Mouse (Mus musculus) brown adipose tissue, adult 24 weeks (tissue): ENCODE measurements around the gene Gm609. TPM values are rescaled to one million over a fixed set of nuclear protein-coding genes. Genes with fewer than 3 reads are reported as not detected.
"Not testable (repeated sequence)": the region's sequence is repeated elsewhere in the genome, so short reads cannot be mapped to it uniquely, and the experiment has no call there.

Experiments
- H3K27ac ChIP-seq: fragments of 200-500 bp; replicated peaks from 2 replicates; pipeline ENCODE4 v1.5.1; 2012; ENCODE audit warnings: low read depth, mild to moderate bottlenecking, low read length
- H3K4me1 ChIP-seq: fragments of 200-500 bp; 2 replicates; pipeline ENCODE4 v1.6.1; 2012; ENCODE audit warnings: low read length, mixed read lengths; ENCODE audit not compliant: control insufficient read depth, insufficient read depth, insufficient read length
- H3K4me3 ChIP-seq: fragments of 200-500 bp; 2 replicates; pipeline ENCODE4 v1.5.1; 2012; ENCODE audit warnings: low read depth, mild to moderate bottlenecking, low read length, moderate library complexity; ENCODE audit not compliant: insufficient read depth
- polyA plus RNA-seq: library from polyadenylated mRNA; stranded (reverse); fragments of >200 nt; gene quantifications from 2 replicates; pipeline ENCODE4 v1.2.4, GENCODE M21; 2012; ENCODE audit not compliant: missing spikeins, insufficient read depth, insufficient read length

The Gm609 gene
- polyA plus RNA-seq, result not detected in 2 replicates

DNA sequence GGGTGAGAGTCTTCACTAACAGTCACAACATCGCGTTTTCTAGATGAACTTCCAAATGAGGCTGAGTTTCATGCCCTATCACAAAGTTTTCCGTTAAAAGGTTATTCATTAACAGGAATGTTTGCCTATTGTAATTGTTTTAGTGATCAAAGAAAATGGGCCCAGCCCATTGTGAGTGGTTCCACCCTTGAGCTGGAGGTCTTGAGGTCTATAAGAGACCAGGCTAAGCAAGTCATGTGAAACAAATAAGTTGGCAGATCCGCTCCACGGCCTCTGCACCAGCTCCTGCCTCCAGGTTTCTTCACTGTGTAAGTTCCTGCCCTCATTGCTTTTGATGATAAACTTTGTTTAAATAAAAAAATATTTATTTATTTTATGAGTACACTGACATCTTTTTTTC, at the start of gene Gm609:
TSS of gene Gm609 (minus strand) at position 43 of the 400 bp plus-strand sequence.
- Histone ChIP-seq H3K4me1 (no peaks in the 10 kb centered on the region), H3K27ac (no peak within 1 kb of the TSS), H3K4me3 (no peak within 1 kb of the TSS)

GRCm38 (mm10) chr16:45542108-45542507, 49.3 kb upstream of the Gm609 start:
- Histone ChIP-seq H3K4me1 (no peaks in the 10 kb centered on the region), H3K27ac (no peak overlapping the region), H3K4me3 (no peak overlapping the region)

DNA sequence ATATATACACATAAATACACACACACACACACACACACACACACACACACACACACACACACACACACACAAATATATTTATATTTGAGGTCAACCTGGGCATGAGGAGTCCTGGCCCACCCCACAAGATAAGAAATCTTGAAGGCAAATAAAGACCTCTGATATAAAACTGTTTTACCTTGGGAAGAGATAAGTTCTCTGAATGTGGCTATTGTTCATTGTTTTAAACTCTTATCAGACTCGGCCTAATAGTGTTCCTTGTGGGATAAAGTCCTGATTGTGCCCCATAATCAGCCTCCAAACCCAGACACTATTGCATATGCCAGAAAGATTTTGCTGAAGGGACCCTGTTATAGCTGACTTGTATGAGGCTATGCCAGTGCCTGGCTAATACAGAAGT, 45.6 kb upstream of the Gm609 start:
- not testable (repeated sequence) for H3K4me1 ChIP-seq, H3K4me3 ChIP-seq, H3K27ac ChIP-seq

GRCm38 (mm10) chr16:45535009-45535408, 42.2 kb upstream of the Gm609 start, which contains the start of gene Slc9c1:
TSS of gene Slc9c1 (plus strand) at chr16:45535309.
- Histone ChIP-seq H3K4me3 (no peak within 1 kb of the TSS), H3K4me1 (no peaks in the 10 kb centered on the region), H3K27ac (no peak within 1 kb of the TSS)

GRCm38 (mm10) chr16:45531950-45532349, 39.2 kb upstream of the Gm609 start, which contains the start of gene Gm17783:
TSS of gene Gm17783 (minus strand) at chr16:45532050.
- no peak within 1 kb of the TSS for H3K4me3 ChIP-seq

DNA sequence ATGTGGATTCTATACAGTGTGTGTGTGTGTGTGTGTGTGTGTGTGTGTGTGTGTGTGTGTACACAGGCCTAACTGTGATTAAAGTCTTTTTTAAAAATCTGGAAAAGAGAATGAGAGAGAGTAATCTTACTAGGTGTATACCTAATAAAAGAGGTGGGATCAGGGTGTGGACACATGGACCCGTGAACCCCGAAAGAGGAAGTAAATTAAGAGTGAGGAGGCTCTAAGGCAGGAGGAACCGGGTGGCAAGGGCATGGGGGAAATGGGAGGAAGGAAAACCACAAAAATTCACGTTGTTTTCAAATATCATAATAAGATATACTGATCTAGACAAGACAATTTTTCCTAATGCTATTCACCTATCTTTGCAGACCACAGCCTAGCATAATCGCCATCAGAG, 32.8 kb upstream of the Gm609 start:
- H3K4me1 ChIP-seq, result no peaks in the 10 kb centered on the region
- no peak overlapping the region for H3K4me3 ChIP-seq
- no peak overlapping the region for H3K27ac ChIP-seq

More at GRCm38 (mm10) chr16:45531950-45532349, 39.2 kb upstream of the Gm609 start, which contains the start of gene Gm17783:
- no peak within 1 kb of the TSS for H3K27ac ChIP-seq
- H3K4me1 ChIP-seq, result no peaks in the 10 kb centered on the region

DNA sequence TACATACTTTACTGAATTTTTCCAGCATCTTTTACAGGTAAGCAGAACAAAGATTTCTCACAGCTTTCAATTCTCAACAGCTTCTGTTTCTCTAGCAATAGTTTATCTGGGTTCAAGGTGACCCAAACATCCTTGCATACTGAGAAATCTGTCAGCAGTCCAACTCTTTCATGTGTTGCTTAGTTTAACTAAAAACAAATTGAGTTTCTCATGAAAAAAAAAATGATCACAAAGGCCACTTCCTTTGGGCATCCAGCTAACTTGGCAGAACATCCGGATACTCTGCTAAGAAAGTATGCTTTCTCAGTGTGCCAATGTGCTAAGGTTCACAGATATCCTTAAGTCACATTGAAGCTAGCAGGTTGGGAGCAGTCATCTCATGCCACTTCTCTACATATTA, 2.6 kb upstream of the Gm609 start:
- H3K4me1 ChIP-seq, result no peaks in the 10 kb centered on the region

GRCm38 (mm10) chr16:45476991-45477390, 15.8 kb downstream of the Gm609 start:
- no peak overlapping the region for H3K4me3 ChIP-seq

More for the DNA sequence above, 2.6 kb upstream of the Gm609 start:
- H3K27ac ChIP-seq, result no peak overlapping the region
- H3K4me3 ChIP-seq, result no peak overlapping the region

GRCm38 (mm10) chr16:45471836-45472235, 20.9 kb downstream of the Gm609 start:
- H3K4me3 ChIP-seq, H3K4me1 ChIP-seq, H3K27ac ChIP-seq: not testable (repeated sequence)

More at GRCm38 (mm10) chr16:45476991-45477390, 15.8 kb downstream of the Gm609 start:
- H3K4me1 ChIP-seq, result no peaks in the 10 kb centered on the region
- no peak overlapping the region for H3K27ac ChIP-seq

DNA sequence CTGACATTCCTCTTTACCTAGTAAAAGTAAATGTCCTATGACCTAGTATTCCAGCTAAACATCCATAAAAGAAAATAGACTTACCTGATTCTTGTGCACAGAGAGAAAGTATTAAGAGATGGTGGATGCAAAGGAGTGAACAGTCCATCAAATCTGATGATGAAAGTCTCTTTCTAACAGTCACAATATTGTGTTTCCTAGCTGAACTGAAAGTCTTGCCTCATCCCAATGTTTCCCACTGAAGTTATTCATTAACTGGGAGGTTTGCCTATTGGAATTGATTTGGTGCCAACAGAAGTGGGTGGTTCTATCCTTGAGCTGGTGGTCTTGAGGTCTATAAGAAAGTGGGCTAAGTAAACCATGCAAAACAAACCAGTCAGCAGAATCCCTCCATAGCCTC, 38.0 kb downstream of the Gm609 start:
- H3K4me1 ChIP-seq, result no peaks in the 10 kb centered on the region
- H3K4me3 ChIP-seq, result no peak overlapping the region
- no peak overlapping the region for H3K27ac ChIP-seq

DNA sequence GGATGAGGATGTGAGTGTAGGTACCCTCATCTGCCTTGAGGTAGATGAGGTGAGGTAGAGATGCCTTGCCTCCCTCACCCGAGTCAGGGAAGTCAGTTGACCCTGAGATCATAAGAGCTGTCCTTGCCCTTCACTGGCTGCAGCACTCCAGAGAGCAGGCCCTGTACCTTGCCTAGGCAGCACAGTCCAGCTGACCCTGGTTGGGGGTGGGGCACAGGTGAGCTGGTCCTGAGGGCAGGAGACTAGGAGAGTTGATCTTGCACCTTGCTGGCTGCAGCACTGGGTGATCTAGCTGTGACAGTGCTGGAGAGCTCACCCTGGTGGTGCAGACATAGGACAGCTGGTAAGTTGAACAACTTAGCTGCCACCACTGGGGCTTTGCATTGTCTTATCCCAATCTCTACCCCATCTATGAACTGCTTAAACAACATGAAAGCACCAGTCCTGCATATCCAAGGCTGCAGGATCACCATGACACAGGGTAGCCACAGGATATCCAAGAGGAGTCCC, 55.5 kb downstream of the Gm609 start:
- Histone ChIP-seq H3K4me1 (no peaks in the 10 kb centered on the region), H3K4me3 (no peak overlapping the region), H3K27ac (no peak overlapping the region)

DNA sequence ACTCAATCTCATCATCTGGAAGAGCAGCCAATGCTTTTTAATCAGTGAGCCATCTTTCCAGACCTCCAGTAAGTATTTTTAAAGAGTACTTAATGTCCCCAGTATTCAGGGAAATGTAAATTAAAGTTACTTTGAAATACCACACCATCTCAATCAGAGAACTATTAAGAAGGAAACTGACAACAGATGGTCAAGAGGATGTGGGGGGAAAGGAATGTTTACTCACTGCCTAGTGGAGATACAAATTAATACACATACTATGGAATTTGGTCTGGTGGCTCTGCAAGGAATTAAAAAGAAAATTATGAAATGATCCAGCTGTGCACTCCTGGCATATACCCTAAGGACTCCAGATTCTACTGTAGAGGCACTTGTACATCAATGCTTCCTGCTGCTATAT, 57.2 kb downstream of the Gm609 start:
- Histone ChIP-seq H3K4me1 (no peaks in the 10 kb centered on the region), H3K4me3 (no peak overlapping the region), H3K27ac (no peak overlapping the region)

DNA sequence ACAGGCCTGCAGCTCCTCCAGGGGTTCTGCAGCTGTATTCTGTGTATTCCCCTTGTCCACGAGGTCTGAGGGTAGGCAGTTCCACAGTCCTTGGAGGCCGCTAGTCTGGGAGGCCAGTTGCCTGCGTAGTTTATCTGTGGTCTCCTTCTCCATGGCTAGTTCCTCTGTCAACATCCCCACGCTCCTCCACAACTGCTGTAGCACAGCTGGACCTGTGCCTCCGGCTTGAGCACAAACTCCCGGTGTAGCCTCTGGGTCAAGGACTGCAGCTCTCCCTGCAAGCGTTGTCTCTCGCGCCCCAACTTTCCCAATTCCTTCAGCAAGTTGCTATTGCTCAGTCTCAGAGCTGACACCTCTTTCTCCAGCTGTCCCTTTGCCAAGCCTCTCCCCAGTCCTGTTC, 65.1 kb downstream of the Gm609 start:
- Histone ChIP-seq H3K4me1 (no peaks in the 10 kb centered on the region), H3K27ac (no peak overlapping the region), H3K4me3 (no peak overlapping the region)

DNA sequence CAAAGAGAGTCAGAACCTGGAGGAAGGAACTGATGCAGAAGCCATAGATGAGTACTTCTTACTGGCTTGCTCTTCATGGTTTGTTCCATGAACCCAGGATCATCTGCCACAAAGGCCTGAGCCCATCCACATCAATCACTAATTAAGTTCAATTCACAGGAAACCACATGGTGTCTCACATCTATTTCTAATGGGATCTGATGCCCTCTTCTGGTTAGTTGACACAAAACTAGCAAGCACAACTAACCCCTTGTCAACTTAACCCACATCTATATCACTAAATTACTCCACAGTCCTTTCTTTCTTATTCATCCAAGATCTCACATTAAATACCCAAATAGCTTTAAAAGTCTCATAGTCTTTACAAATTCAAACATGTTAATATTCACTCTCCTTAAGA, 79.3 kb downstream of the Gm609 start:
- Histone ChIP-seq H3K4me3 (no peak overlapping the region), H3K4me1 (no peaks in the 10 kb centered on the region), H3K27ac (no peak overlapping the region)

- Histone ChIP-seq H3K27ac (peak overlapping the region; percentile 89), H3K4me3 (peak overlapping the region; percentile 87)
- H3K4me1 ChIP-seq, result not testable (repeated sequence)
Measured at GRCm38 (mm10) chr16:45409064-45409446, 83.7 kb downstream of the Gm609 start.

GRCm38 (mm10) chr16:45408425-45409063, 84.2 kb downstream of the Gm609 start, which contains the start of gene Cd200:
TSS of gene Cd200 (minus strand) at chr16:45409053.
- Histone ChIP-seq H3K4me3 (peak within 1 kb of the TSS; percentile 87), H3K27ac (peak within 1 kb of the TSS; percentile 89), H3K4me1 (peaks cover 4% of the 10 kb centered on the region; the same call in 1 of the 2 replicates)
